Comparison of ENCODE assay signal across 26 mouse cellular contexts in the genomic region with DNA sequence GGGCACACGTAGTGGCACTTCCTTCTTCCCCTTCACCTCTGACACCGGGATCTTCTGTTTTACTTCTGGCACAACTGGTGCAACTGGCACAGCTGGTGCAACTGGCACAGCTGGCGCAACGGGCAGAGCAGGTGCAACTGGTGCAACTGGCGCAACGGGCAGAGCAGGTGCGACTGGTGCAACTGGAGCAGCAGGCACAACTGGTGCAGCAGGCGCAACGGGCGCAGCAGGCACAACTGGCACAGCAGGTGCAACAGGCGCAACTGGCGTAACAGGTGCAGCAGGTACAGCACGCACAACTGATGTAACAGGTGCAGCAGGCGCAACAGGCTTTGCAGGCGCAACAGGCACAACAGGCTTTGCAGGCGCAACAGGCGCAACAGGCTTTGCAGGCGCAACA. TPM values are rescaled to one million over a fixed set of nuclear protein-coding genes. Genes with fewer than 3 reads are reported as not detected.
"Had no signal": no experiment of that assay in that cellular context is flagged by ENCODE, and none has a peak within 500 bp of the region (broad histone marks: within the 10 kb centered on the region; RNA-seq: fewer than 3 reads in every experiment).

No protein-coding gene starts in this region.

- ATAC-seq: liver, postnatal 0 days; lung, postnatal 0 days; midbrain, embryonic 13.5 days; midbrain, embryonic 15.5 days had no signal

- H3K4me2 ChIP-seq: liver, embryonic 13.5 days; liver, embryonic 15.5 days; lung, embryonic 15.5 days; midbrain, embryonic 11.5 days; midbrain, embryonic 13.5 days; midbrain, embryonic 15.5 days; neural tube, embryonic 13.5 days; neural tube, embryonic 15.5 days had no signal

- DNase-seq: liver, embryonic 13.5 days; liver, postnatal 0 days; lung, adult 2 months; lung, postnatal 14 days; lung, postnatal 36 days; right cerebral cortex, postnatal 14 days; spleen, adult 18-20 months; thymus, adult 18-20 months; thymus, postnatal 14 days; thymus, postnatal 36 days had no signal

- H3K27me3 ChIP-seq: liver, embryonic 13.5 days; liver, embryonic 15.5 days; lung, embryonic 15.5 days; midbrain, embryonic 13.5 days; midbrain, embryonic 15.5 days; neural tube, embryonic 13.5 days; neural tube, embryonic 15.5 days had no signal

- H3K27ac ChIP-seq: liver, embryonic 13.5 days; liver, embryonic 15.5 days; lung, embryonic 15.5 days; macrophage; midbrain, embryonic 13.5 days; midbrain, embryonic 15.5 days; neural tube, embryonic 13.5 days; neural tube, embryonic 15.5 days had no signal

- H3K4me3 ChIP-seq: liver, embryonic 13.5 days; liver, embryonic 15.5 days; lung, embryonic 15.5 days; midbrain, embryonic 13.5 days; midbrain, embryonic 15.5 days; neural tube, embryonic 13.5 days; neural tube, embryonic 15.5 days had no signal

- H3K4me1 ChIP-seq: liver, embryonic 13.5 days; liver, embryonic 15.5 days; lung, embryonic 15.5 days; midbrain, embryonic 13.5 days; midbrain, embryonic 15.5 days; neural tube, embryonic 13.5 days; neural tube, embryonic 15.5 days had no signal

- H3K9me3 ChIP-seq: liver, embryonic 13.5 days; liver, embryonic 15.5 days; lung, embryonic 15.5 days; midbrain, embryonic 13.5 days; midbrain, embryonic 15.5 days; neural tube, embryonic 13.5 days; neural tube, embryonic 15.5 days had no signal

- H3K36me3 ChIP-seq: liver, embryonic 13.5 days; liver, embryonic 15.5 days; lung, embryonic 15.5 days; midbrain, embryonic 13.5 days; midbrain, embryonic 15.5 days; neural tube, embryonic 13.5 days; neural tube, embryonic 15.5 days had no signal

- H3K9ac ChIP-seq: liver, embryonic 13.5 days; liver, embryonic 15.5 days; liver, postnatal 0 days; lung, embryonic 15.5 days; midbrain, embryonic 13.5 days; midbrain, embryonic 15.5 days; neural tube, embryonic 13.5 days; neural tube, embryonic 15.5 days had no signal

RNA-seq across cellular contexts. Expression of a gene that starts 5.5 kb away (rescaled TPM):
- total RNA-seq: monocyte, adult 5-6 weeks had no signal
- polyA plus RNA-seq: liver, embryonic 13.5 days; liver, embryonic 15.5 days; liver, postnatal 0 days; macrophage; stomach, embryonic 16.5 days had no signal

RNA-seq across cellular contexts. Expression of a gene that starts 47.7 kb away (rescaled TPM):
- total RNA-seq: megakaryocyte progenitor cell, adult 5-6 weeks; midbrain, postnatal 0 days; monocyte, adult 5-6 weeks had no signal
- polyA plus RNA-seq: liver, embryonic 13.5 days; liver, embryonic 15.5 days; liver, postnatal 0 days; lung, adult 2 months; lung, embryonic 15.5 days; lung, postnatal 0 days; macrophage; midbrain, embryonic 11.5 days; midbrain, embryonic 13.5 days; midbrain, embryonic 15.5 days; midbrain, postnatal 0 days; neural tube, embryonic 11.5 days; neural tube, embryonic 13.5 days; neural tube, embryonic 15.5 days; stomach, embryonic 14.5 days; stomach, embryonic 16.5 days; thymus, postnatal 0 days had no signal
